Mouse (Mus musculus): ENCODE results near the gene Tcte2. TPM values are rescaled to one million over a fixed set of nuclear protein-coding genes. Genes with fewer than 3 reads are reported as not detected.

Tcte2 gene
- polyA plus RNA-seq, 1 experiment from 2014 or later = 0.23 TPM

GRCm38 (mm10) chr17:13737336-13737735, 24.3 kb downstream of the Tcte2 start:
- no peak for DNase-seq
- Histone ChIP-seq H3K27me3 (no peaks in the 10 kb centered on the region), H3K36me3 (no peaks in the 10 kb centered on the region), H3K9me3 (replicated peaks) (no peaks in the 10 kb centered on the region), H3K9ac (no peak overlapping the region), H3K4me3 (replicated peaks) (no peak overlapping the region), H3K4me2 (no peak overlapping the region), H3K4me1 (replicated peaks) (peaks cover 8% of the 10 kb centered on the region), H3K27ac (no peak overlapping the region)
- ATAC-seq (ENCODE audit: low read depth) = no peak
- 54% methylated on average over 6 of the region's 6 CpGs for WGBS (ENCODE audit: insufficient replicate concordance)

GRCm38 (mm10) chr17:13735803-13736282, 25.8 kb downstream of the Tcte2 start:
- Histone ChIP-seq H3K4me3 (replicated peaks) (no peak overlapping the region), H3K36me3 (no peaks in the 10 kb centered on the region), H3K4me2 (no peak overlapping the region), H3K9ac (no peak overlapping the region), H3K9me3 (replicated peaks) (no peaks in the 10 kb centered on the region), H3K4me1 (replicated peaks) (no peaks in the 10 kb centered on the region), H3K27me3 (no peaks in the 10 kb centered on the region), H3K27ac (no peak overlapping the region)
- WGBS (ENCODE audit: insufficient replicate concordance) = 60% methylated on average over 8 of the region's 8 CpGs
- DNase-seq (no peak), ATAC-seq (ENCODE audit: low read depth) (no peak)

- no peak for ATAC-seq (ENCODE audit: low read depth)
Observed at GRCm38 (mm10) chr17:13735057-13735456, 26.6 kb downstream of the Tcte2 start.

GRCm38 (mm10) chr17:13733971-13734370, 27.7 kb downstream of the Tcte2 start:
- Histone ChIP-seq H3K27ac (no peak overlapping the region), H3K9me3 (replicated peaks) (no peaks in the 10 kb centered on the region), H3K27me3 (no peaks in the 10 kb centered on the region), H3K4me2 (no peak overlapping the region), H3K4me1 (replicated peaks) (no peaks in the 10 kb centered on the region), H3K9ac (no peak overlapping the region), H3K36me3 (no peaks in the 10 kb centered on the region), H3K4me3 (replicated peaks) (no peak overlapping the region)
- 65% methylated on average over 5 of the region's 5 CpGs for WGBS (ENCODE audit: insufficient replicate concordance)
- no peak for DNase-seq
- no peak for ATAC-seq (ENCODE audit: low read depth)

More at GRCm38 (mm10) chr17:13735057-13735456, 26.6 kb downstream of the Tcte2 start:
- Histone ChIP-seq H3K4me2 (no peak overlapping the region), H3K27ac (no peak overlapping the region), H3K27me3 (no peaks in the 10 kb centered on the region), H3K4me1 (replicated peaks) (no peaks in the 10 kb centered on the region), H3K9ac (no peak overlapping the region), H3K4me3 (replicated peaks) (no peak overlapping the region), H3K9me3 (replicated peaks) (no peaks in the 10 kb centered on the region), H3K36me3 (no peaks in the 10 kb centered on the region)
- no peak for DNase-seq
- WGBS (ENCODE audit: insufficient replicate concordance) = 77% methylated on average over 5 of the region's 5 CpGs

GRCm38 (mm10) chr17:13732685-13733084, 28.9 kb downstream of the Tcte2 start:
- Histone ChIP-seq H3K36me3 (no peaks in the 10 kb centered on the region), H3K4me2 (no peak overlapping the region), H3K4me1 (replicated peaks) (no peaks in the 10 kb centered on the region), H3K27ac (no peak overlapping the region), H3K27me3 (no peaks in the 10 kb centered on the region), H3K9me3 (replicated peaks) (no peaks in the 10 kb centered on the region), H3K9ac (no peak overlapping the region), H3K4me3 (replicated peaks) (no peak overlapping the region)
- DNase-seq = no peak
- 27% methylated on average over 8 of the region's 8 CpGs for WGBS (ENCODE audit: insufficient replicate concordance)
- no peak for ATAC-seq (ENCODE audit: low read depth)

GRCm38 (mm10) chr17:13731727-13732112, 29.9 kb downstream of the Tcte2 start:
- no peaks in the 10 kb centered on the region for H3K9me3 ChIP-seq (replicated peaks)
- H3K4me3 ChIP-seq (replicated peaks) = no peak overlapping the region
- no peaks in the 10 kb centered on the region for H3K36me3 ChIP-seq
- H3K27me3 ChIP-seq = no peaks in the 10 kb centered on the region
- WGBS (ENCODE audit: insufficient replicate concordance) = 28% methylated on average over 4 of the region's 4 CpGs
- no peak overlapping the region for H3K9ac ChIP-seq
- DNase-seq (no peak), ATAC-seq (ENCODE audit: low read depth) (no peak)
- no peak overlapping the region for H3K27ac ChIP-seq
- H3K4me1 ChIP-seq (replicated peaks) = no peaks in the 10 kb centered on the region
- H3K4me2 ChIP-seq = no peak overlapping the region

GRCm38 (mm10) chr17:13730980-13731726, 30.5 kb downstream of the Tcte2 start:
- Histone ChIP-seq H3K4me3 (replicated peaks) (no peak overlapping the region), H3K9ac (no peak overlapping the region), H3K4me1 (replicated peaks) (no peaks in the 10 kb centered on the region), H3K9me3 (replicated peaks) (no peaks in the 10 kb centered on the region), H3K4me2 (no peak overlapping the region), H3K27me3 (no peaks in the 10 kb centered on the region), H3K27ac (no peak overlapping the region), H3K36me3 (no peaks in the 10 kb centered on the region)
- ATAC-seq (ENCODE audit: low read depth) = no peak
- DNase-seq = no peak
- 51% methylated on average over 6 of the region's 6 CpGs for WGBS (ENCODE audit: insufficient replicate concordance)

- DNase-seq (no peak), ATAC-seq (ENCODE audit: low read depth) (no peak)
- Histone ChIP-seq H3K9me3 (replicated peaks) (no peaks in the 10 kb centered on the region), H3K4me1 (replicated peaks) (no peaks in the 10 kb centered on the region), H3K36me3 (no peaks in the 10 kb centered on the region), H3K4me3 (replicated peaks) (no peak overlapping the region), H3K27me3 (no peaks in the 10 kb centered on the region), H3K9ac (no peak overlapping the region), H3K27ac (no peak overlapping the region), H3K4me2 (no peak overlapping the region)
- 64% methylated on average over 8 of the region's 8 CpGs for WGBS (ENCODE audit: insufficient replicate concordance)
Observed at GRCm38 (mm10) chr17:13726832-13727355, 34.7 kb downstream of the Tcte2 start.

- Histone ChIP-seq H3K4me2 (no peak overlapping the region), H3K4me1 (replicated peaks) (no peaks in the 10 kb centered on the region), H3K36me3 (no peaks in the 10 kb centered on the region), H3K4me3 (replicated peaks) (no peak overlapping the region), H3K9ac (no peak overlapping the region), H3K27ac (no peak overlapping the region), H3K9me3 (replicated peaks) (no peaks in the 10 kb centered on the region), H3K27me3 (no peaks in the 10 kb centered on the region)
- 44% methylated on average over 4 of the region's 4 CpGs for WGBS (ENCODE audit: insufficient replicate concordance)
- ATAC-seq (ENCODE audit: low read depth) (no peak), DNase-seq (no peak)
Observed at GRCm38 (mm10) chr17:13725004-13725550, 36.5 kb downstream of the Tcte2 start.

- no peak overlapping the region for H3K4me2 ChIP-seq
- 64% methylated on average over 2 of the region's 2 CpGs for WGBS (ENCODE audit: insufficient replicate concordance)
Observed at GRCm38 (mm10) chr17:13722434-13722833, 39.2 kb downstream of the Tcte2 start.

GRCm38 (mm10) chr17:13721372-13721771, 40.3 kb downstream of the Tcte2 start:
- H3K4me1 ChIP-seq (replicated peaks) = no peaks in the 10 kb centered on the region
- no peak for ATAC-seq (ENCODE audit: low read depth)

More at GRCm38 (mm10) chr17:13722434-13722833, 39.2 kb downstream of the Tcte2 start:
- Histone ChIP-seq H3K36me3 (no peaks in the 10 kb centered on the region), H3K9ac (no peak overlapping the region), H3K27me3 (no peaks in the 10 kb centered on the region), H3K27ac (no peak overlapping the region), H3K9me3 (replicated peaks) (no peaks in the 10 kb centered on the region), H3K4me3 (replicated peaks) (no peak overlapping the region), H3K4me1 (replicated peaks) (no peaks in the 10 kb centered on the region)
- ATAC-seq (ENCODE audit: low read depth) (no peak), DNase-seq (no peak)

More at GRCm38 (mm10) chr17:13721372-13721771, 40.3 kb downstream of the Tcte2 start:
- Histone ChIP-seq H3K27ac (no peak overlapping the region), H3K4me2 (no peak overlapping the region), H3K36me3 (no peaks in the 10 kb centered on the region), H3K27me3 (no peaks in the 10 kb centered on the region), H3K4me3 (replicated peaks) (no peak overlapping the region), H3K9ac (no peak overlapping the region), H3K9me3 (replicated peaks) (no peaks in the 10 kb centered on the region)
- 47% methylated on average over 2 of the region's 2 CpGs for WGBS (ENCODE audit: insufficient replicate concordance)
- no peak for DNase-seq
